Mouse (Mus musculus) limb, embryonic 13.5 days (tissue): Measurements from ENCODE around the gene Gm49721. TPM values are rescaled to one million over a fixed set of nuclear protein-coding genes. Genes with fewer than 3 reads are reported as not detected.
"Not testable (repeated sequence)": the region's sequence is repeated elsewhere in the genome, so short reads cannot be mapped to it uniquely, and the experiment has no call there.

Experiments
- ATAC-seq: fragments of 200-750 bp; cut with Nextera tagmentation; 2 replicates; pipeline ENCODE4 v1.8.0; 2017; ENCODE audit warnings: low read depth, moderate number of reproducible peaks, moderate TSS enrichment; ENCODE audit not compliant: low FRiP score
- H3K27ac ChIP-seq: fragments of 300-500 bp; sonication (generic); 2 replicates; pipeline ENCODE4 v1.5.1; 2015; ENCODE audit warnings: inconsistent platforms, mild to moderate bottlenecking, moderate library complexity
- H3K27me3 ChIP-seq: fragments of 300-500 bp; sonication (generic); 2 replicates; pipeline ENCODE4 v1.6.1; 2015; ENCODE audit warnings: mild to moderate bottlenecking, inconsistent platforms
- H3K36me3 ChIP-seq: fragments of 300-500 bp; sonication (generic); 2 replicates; pipeline ENCODE4 v1.6.1; 2015; ENCODE audit warnings: inconsistent platforms, mild to moderate bottlenecking, moderate library complexity
- H3K4me1 ChIP-seq: fragments of 300-500 bp; sonication (generic); 2 replicates; pipeline ENCODE4 v1.6.1; 2015; ENCODE audit warnings: inconsistent platforms
- H3K4me2 ChIP-seq: fragments of 300-500 bp; sonication (generic); replicated peaks from 2 replicates; pipeline ENCODE4 v1.6.1; 2015; ENCODE audit warnings: inconsistent platforms, mild to moderate bottlenecking, moderate library complexity
- H3K4me3 ChIP-seq: fragments of 300-500 bp; sonication (generic); 2 replicates; pipeline ENCODE4 v1.5.1; 2015; ENCODE audit warnings: moderate library complexity, mild to moderate bottlenecking, inconsistent platforms
- H3K9ac ChIP-seq: fragments of 300-500 bp; sonication (generic); 2 replicates; pipeline ENCODE4 v1.6.1; 2015; ENCODE audit warnings: mild to moderate bottlenecking, inconsistent platforms
- H3K9me3 ChIP-seq: fragments of 300-500 bp; sonication (generic); 2 replicates; pipeline ENCODE4 v1.6.1; 2016; ENCODE audit warnings: inconsistent platforms
- WGBS: fragments of 180-500 bp; shearing (Covaris S2); methylation state at CpG from one replicate; pipeline ENCODE4 v1.1.7; 2015; 5-methylcytosine and 5-hydroxymethylcytosine counted together
- polyA plus RNA-seq: library from polyadenylated mRNA; unstranded; fragments of >200 nt; fragmentation: Nextera tagmentation; extraction: Ambion mirVana; gene quantifications from 2 replicates; pipeline ENCODE4 v1.2.1, GENCODE M21; 2015

Gene Gm49721
- polyA plus RNA-seq, 1 experiment from 2014 or later = 0.32 TPM

GRCm38 (mm10) chr17:7033192-7034166 is 54.8 kb downstream of the Gm49721 start:
- not testable (repeated sequence) for H3K27ac ChIP-seq, H3K9ac ChIP-seq, ATAC-seq, H3K27me3 ChIP-seq, H3K9me3 ChIP-seq, H3K4me2 ChIP-seq, H3K36me3 ChIP-seq, H3K4me1 ChIP-seq, H3K4me3 ChIP-seq
- 53% methylated on average over 3 of the region's 17 CpGs for WGBS

DNA sequence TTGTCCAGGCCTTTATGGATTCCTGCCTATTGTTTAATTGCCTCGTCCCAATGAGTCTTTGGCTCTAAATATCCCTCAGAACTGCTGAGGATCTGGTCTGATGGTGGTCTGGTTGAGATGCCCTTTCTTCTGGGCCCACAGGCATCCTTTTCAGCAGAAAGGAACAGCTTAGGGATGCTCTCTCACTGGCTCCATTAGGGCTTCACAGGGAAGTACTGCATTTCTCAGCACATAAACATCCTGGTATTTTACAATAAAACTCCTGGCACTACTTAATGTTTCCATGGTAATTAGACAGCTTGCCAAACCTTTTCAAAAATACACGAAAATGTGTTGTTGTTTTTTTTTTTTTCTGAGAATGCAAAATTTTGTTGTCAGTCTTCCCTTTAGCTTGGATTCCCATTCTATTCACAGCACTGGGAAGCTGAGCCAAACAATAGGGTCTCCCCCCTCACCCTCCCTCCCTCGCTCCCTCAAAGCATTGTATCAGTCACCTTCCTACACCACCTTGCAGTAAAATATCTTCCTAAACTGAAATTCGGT is 90.4 kb downstream of the Gm49721 start:
- not testable (repeated sequence) for H3K4me1 ChIP-seq, H3K9ac ChIP-seq, H3K9me3 ChIP-seq, H3K4me3 ChIP-seq, H3K4me2 ChIP-seq, H3K36me3 ChIP-seq, H3K27ac ChIP-seq, H3K27me3 ChIP-seq, ATAC-seq
- 71% methylated on average over 2 of the region's 4 CpGs for WGBS

DNA sequence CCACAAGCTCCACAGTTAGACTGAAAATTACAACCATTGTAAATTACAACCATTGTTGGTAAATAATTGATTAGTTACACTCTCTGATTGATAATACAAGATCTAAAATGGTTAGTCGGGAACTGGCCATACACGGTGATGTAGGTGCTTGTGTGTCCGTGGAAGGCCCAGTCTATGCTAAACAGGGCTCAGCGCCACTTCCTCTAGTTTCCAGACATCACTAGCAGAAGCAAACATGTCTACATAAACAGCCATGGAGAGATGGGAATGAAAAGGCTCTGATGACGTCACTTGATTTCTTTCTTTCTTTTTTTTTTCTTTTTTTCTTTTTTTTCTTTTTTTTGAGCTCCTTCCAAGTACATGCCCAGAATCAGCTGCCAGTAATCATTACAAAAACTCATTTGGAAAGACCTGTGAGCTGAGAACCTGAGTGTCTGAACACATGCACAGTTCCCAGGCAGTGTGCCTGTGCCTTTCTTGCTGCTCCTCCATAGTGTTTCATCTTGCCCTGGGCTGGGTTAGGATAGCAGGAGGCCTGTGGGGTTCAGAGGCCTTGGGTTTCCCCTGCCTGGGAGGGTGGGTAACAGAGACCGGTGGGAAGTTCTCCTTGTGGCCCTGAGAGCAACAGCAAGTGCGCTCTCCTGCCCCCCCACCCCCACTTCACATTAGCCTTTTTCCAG is 91.0 kb downstream of the Gm49721 start:
- not testable (repeated sequence) for H3K27ac ChIP-seq, H3K27me3 ChIP-seq, H3K4me3 ChIP-seq, H3K36me3 ChIP-seq, H3K9ac ChIP-seq, H3K4me1 ChIP-seq, H3K4me2 ChIP-seq, ATAC-seq, H3K9me3 ChIP-seq
- WGBS = 71% methylated on average over 6 of the region's 7 CpGs

DNA sequence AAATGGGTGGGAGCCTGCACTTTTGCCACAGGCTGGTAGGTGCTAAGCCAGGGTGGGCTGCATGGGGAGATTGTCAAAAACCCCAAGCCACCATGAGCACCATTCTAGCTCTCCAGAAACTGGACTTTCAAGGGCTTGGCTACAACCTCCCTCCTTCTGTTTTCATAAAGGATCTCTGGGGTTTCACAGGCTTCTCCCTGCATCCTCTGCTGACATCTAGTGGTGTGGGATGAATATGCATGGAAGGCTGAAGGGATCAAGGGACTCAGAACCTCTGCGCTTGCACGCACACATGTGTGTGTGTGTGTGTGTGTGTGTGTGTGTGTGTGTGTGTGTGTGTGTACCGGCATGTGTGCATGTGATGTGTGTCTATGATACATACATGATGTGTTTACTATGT is 95.8 kb downstream of the Gm49721 start:
- H3K4me3 ChIP-seq, H3K27ac ChIP-seq, H3K36me3 ChIP-seq, H3K27me3 ChIP-seq, H3K9me3 ChIP-seq, H3K9ac ChIP-seq, H3K4me1 ChIP-seq, H3K4me2 ChIP-seq: not testable (repeated sequence)
- peak; percentile 35; the same call in 1 of the 2 replicates for ATAC-seq
- 30% methylated on average over 3 of the region's 3 CpGs for WGBS

DNA sequence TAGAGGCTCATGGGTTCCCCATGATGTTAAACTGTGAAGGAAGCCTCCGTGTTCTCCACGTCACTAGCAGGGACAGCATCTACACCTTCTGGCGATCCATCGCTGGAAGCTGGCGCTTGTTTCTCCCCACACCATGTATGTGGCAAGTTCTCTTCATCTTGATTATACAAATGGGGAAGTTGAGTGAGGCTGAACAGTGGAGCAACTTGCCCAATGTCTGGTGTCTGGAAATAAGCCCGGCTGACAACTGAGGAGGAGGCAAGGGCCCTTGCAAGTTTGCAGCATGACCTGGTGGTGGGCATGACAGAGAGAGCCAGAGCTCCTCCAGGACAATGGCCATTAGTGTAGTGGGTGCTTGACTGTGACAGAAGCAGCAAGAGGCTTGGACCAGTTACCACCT is 96.8 kb downstream of the Gm49721 start:
- H3K27ac ChIP-seq, H3K36me3 ChIP-seq, H3K4me2 ChIP-seq, H3K27me3 ChIP-seq, H3K4me1 ChIP-seq, H3K4me3 ChIP-seq, ATAC-seq, H3K9ac ChIP-seq, H3K9me3 ChIP-seq: not testable (repeated sequence)
- 82% methylated on average over 5 of the region's 6 CpGs for WGBS

DNA sequence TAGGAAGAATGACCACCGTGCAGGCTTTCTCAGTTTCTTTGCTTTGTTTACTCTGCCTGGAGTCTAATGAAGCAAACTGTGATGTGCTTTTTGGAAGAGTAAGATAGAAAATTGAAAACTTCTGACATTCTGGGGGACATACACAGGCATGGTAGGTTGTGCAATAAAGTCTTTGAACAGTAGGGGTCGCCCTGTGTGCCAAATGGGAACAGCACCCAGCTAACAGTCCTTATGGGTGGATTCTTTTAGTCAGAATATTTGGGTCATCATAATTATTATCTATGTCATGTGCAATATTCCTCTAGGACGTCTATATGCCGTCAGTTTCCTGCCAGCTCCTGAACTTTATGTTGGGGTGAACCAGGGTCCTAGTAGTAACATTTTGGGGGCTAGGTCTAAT is 100.9 kb downstream of the Gm49721 start:
- not testable (repeated sequence) for H3K36me3 ChIP-seq, H3K27me3 ChIP-seq, H3K27ac ChIP-seq, H3K4me2 ChIP-seq, H3K4me3 ChIP-seq, H3K9ac ChIP-seq, H3K9me3 ChIP-seq, ATAC-seq, H3K4me1 ChIP-seq
- 0% methylated on average over 1 of the region's 4 CpGs for WGBS

DNA sequence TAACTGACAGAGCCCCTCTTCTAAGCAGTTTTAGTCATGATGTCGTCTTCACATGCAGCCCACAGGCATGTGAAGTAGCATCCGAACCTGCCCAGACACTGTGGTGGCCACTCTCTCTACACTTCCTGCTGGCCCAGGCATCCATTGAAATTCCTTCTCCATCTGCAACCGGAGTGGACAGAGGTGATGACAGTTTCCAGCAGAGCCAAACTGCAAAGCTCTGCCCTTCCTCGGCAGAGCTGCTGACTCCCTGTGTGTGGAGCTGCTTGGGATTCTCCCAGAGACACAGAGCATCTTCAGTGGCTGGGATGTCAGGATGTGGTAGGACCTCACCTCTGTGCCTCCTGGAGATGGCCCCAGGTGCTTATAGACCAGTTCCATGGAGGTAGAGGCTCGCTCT is 105.8 kb downstream of the Gm49721 start:
- H3K27ac ChIP-seq, H3K4me2 ChIP-seq, H3K9ac ChIP-seq, ATAC-seq, H3K4me1 ChIP-seq, H3K4me3 ChIP-seq, H3K27me3 ChIP-seq, H3K9me3 ChIP-seq, H3K36me3 ChIP-seq: not testable (repeated sequence)
- WGBS = no CpG with 5 or more reads among the region's 5 CpGs

DNA sequence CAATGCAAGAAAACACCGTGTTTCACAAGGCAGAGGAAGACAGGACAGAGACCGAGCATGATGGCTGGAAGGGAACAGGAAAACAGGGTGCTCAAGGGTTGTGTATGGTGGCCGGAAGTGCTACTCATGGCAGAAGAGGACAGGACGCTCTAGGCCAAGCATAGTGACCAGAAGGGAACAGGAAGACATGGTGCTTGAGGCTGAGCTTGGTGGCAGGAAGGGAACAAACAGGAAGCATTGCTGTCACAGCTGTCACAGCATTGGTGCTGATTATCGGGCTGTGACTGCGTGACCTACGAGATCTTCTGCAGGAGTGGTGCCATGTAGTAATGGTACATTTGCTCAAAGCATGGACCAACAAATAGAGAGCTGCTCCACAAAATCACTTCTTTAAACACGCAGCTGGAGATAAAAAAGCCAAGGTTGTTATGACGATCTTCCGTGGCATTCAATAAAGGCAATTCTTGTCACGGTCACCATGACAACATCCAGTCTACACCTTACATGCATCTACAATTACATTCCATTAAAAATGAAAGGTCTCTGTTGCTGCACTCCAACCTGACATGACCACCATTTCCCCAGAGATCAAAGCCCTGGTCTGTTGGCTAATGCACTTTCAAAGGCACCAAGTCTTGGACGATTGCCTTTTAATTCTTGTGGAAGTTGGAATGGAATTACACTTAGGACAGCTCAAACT is 106.9 kb downstream of the Gm49721 start:
- no CpG with 5 or more reads among the region's 12 CpGs for WGBS
- H3K27ac ChIP-seq, H3K4me1 ChIP-seq, ATAC-seq, H3K36me3 ChIP-seq, H3K4me3 ChIP-seq, H3K27me3 ChIP-seq, H3K9ac ChIP-seq, H3K9me3 ChIP-seq, H3K4me2 ChIP-seq: not testable (repeated sequence)

- H3K4me1 ChIP-seq, H3K36me3 ChIP-seq, H3K9me3 ChIP-seq, H3K4me3 ChIP-seq, H3K9ac ChIP-seq, H3K4me2 ChIP-seq, ATAC-seq, H3K27ac ChIP-seq, H3K27me3 ChIP-seq: not testable (repeated sequence)
- 37% methylated on average over 6 of the region's 8 CpGs for WGBS
Observed at GRCm38 (mm10) chr17:7086836-7087235, 108.1 kb downstream of the Gm49721 start.

Other genes starting within 250 kb of the Gm49721 start
- 47.5 and 51.9 TPM in 2 replicates for gene Ezr, start 196.1 kb upstream of the Gm49721 start, polyA plus RNA-seq
- gene Rsph3b, start 30.2 kb upstream of the Gm49721 start, polyA plus RNA-seq = 42.9 and 45.8 TPM in 2 replicates
- 61.3 and 61.8 TPM in 2 replicates for gene Tagap1, start 17.7 kb upstream of the Gm49721 start, polyA plus RNA-seq
- gene Rnaset2b, start 8.3 kb upstream of the Gm49721 start, polyA plus RNA-seq = 185 and 192 TPM in 2 replicates
- gene Gm1604a, start 46.7 kb downstream of the Gm49721 start, polyA plus RNA-seq = not detected in 2 replicates
- 14.6 and 16.0 TPM in 2 replicates for gene Rps6ka2, start 191.2 kb downstream of the Gm49721 start, polyA plus RNA-seq